Mouse (Mus musculus): ENCODE data around the gene Rwdd4a. TPM values are rescaled to one million over a fixed set of nuclear protein-coding genes. Genes with fewer than 3 reads are reported as not detected.

Gene Rwdd4a
- polyA plus RNA-seq (2012; rRNA removed) = 13.9 and 16.9 TPM in 2 replicates

GRCm38 (mm10) chr8:47533344-47534125 lies at the start of gene Rwdd4a, which contains the start of gene Trappc11:
Gene Rwdd4a, plus strand, starts transcription at chr8:47533664.
Gene Trappc11, minus strand, starts transcription at chr8:47533470.

Other genes starting within 250 kb of the Rwdd4a start
- gene Stox2, start 87.3 kb upstream of the Rwdd4a start, polyA plus RNA-seq (2012; rRNA removed) = 1.8 and 2.4 TPM in 2 replicates
- gene Trappc11, start 194 bp upstream of the Rwdd4a start, polyA plus RNA-seq (2012; rRNA removed) = 16.6 and 22.5 TPM in 2 replicates
- 2.3 and 2.7 TPM in 2 replicates for gene Ing2, start 141.9 kb downstream of the Rwdd4a start, polyA plus RNA-seq (2012; rRNA removed)
- 22.2 and 22.8 TPM in 2 replicates for gene Cdkn2aip, start 180.3 kb downstream of the Rwdd4a start, polyA plus RNA-seq (2012; rRNA removed)